Mouse (Mus musculus) lung, postnatal 36 days (tissue): Measurements from ENCODE around the gene 2810459M11Rik.
"Not testable (repeated sequence)": the region's sequence is repeated elsewhere in the genome, so short reads cannot be mapped to it uniquely, and the experiment has no call there.

Source experiments
- DNase-seq: peaks from one replicate; pipeline ENCODE4 v3.0.0; 2022; ENCODE audit warnings: mixed read lengths

2810459M11Rik gene

GRCm38 (mm10) chr1:86045848-86046805 lies at the start of gene 2810459M11Rik:
Gene 2810459M11Rik, plus strand, starts transcription at chr1:86045863.
- peak; percentile 26 for DNase-seq

- DNase-seq: no peak
These were observed 48.4 kb upstream of the 2810459M11Rik start for GRCm38 (mm10) chr1:85997221-85997620.

- DNase-seq: no peak
These were observed 47.7 kb upstream of the 2810459M11Rik start for GRCm38 (mm10) chr1:85998012-85998411.

- DNase-seq: no peak
These were observed 45.7 kb upstream of the 2810459M11Rik start for GRCm38 (mm10) chr1:85999853-86000570.

GRCm38 (mm10) chr1:86005540-86005939 lies 40.1 kb upstream of the 2810459M11Rik start:
- no peak for DNase-seq

- no peak for DNase-seq
These were observed 39.6 kb upstream of the 2810459M11Rik start for GRCm38 (mm10) chr1:86006040-86006439.

- DNase-seq: peak; percentile 94
These were observed 37.9 kb upstream of the 2810459M11Rik start for GRCm38 (mm10) chr1:86007778-86008177.

GRCm38 (mm10) chr1:86015758-86016157 lies 29.9 kb upstream of the 2810459M11Rik start:
- not testable (repeated sequence) for DNase-seq

GRCm38 (mm10) chr1:86016516-86016915 lies 29.1 kb upstream of the 2810459M11Rik start, which contains the start of gene Spata3:
Gene Spata3, plus strand, starts transcription at chr1:86016816.
- DNase-seq: no peak

GRCm38 (mm10) chr1:86018235-86019055 lies 27.2 kb upstream of the 2810459M11Rik start:
- DNase-seq: peak; percentile 16

- peak; percentile 17 for DNase-seq
These were observed 24.2 kb upstream of the 2810459M11Rik start for GRCm38 (mm10) chr1:86021365-86021989.

- no peak for DNase-seq
These were observed 13.2 kb upstream of the 2810459M11Rik start for GRCm38 (mm10) chr1:86032273-86032987.

GRCm38 (mm10) chr1:86038191-86038951 lies 7.3 kb upstream of the 2810459M11Rik start:
- peak; percentile 71 for DNase-seq

GRCm38 (mm10) chr1:86040131-86040530 lies 5.5 kb upstream of the 2810459M11Rik start:
- DNase-seq: no peak

- DNase-seq: no peak
These were observed 4.8 kb upstream of the 2810459M11Rik start for GRCm38 (mm10) chr1:86040817-86041216.

GRCm38 (mm10) chr1:86045056-86045455 lies 607 bp upstream of the 2810459M11Rik start:
- DNase-seq: no peak

GRCm38 (mm10) chr1:86046833-86047563 lies 1.3 kb downstream of the 2810459M11Rik start:
- no peak for DNase-seq

GRCm38 (mm10) chr1:86048231-86048630 lies 2.6 kb downstream of the 2810459M11Rik start:
- DNase-seq: no peak

- DNase-seq: no peak
These were observed 3.1 kb downstream of the 2810459M11Rik start for GRCm38 (mm10) chr1:86048744-86049143.
